Mouse (Mus musculus) adrenal gland, adult (tissue): ENCODE measurements at regions not wholly inside any gene's neighbourhood (a gene's known extent, or its start where the extent isn't known, plus 50 kb on each side); places are given as distances from the start of the nearest gene placed in this dataset.

Experiments
- DNase-seq, 2 experiments: peaks; one replicate each; pipeline ENCODE4 v3.0.0; 2022 to 2023; ENCODE audit warnings: low spot score in 1 of 2; ENCODE audit not compliant: inconsistent age in 2 of 2

- DNase-seq = no peak
Measured at GRCm38 (mm10) chr8:74555434-74555833, 317.5 kb upstream of the Isx start.

DNA sequence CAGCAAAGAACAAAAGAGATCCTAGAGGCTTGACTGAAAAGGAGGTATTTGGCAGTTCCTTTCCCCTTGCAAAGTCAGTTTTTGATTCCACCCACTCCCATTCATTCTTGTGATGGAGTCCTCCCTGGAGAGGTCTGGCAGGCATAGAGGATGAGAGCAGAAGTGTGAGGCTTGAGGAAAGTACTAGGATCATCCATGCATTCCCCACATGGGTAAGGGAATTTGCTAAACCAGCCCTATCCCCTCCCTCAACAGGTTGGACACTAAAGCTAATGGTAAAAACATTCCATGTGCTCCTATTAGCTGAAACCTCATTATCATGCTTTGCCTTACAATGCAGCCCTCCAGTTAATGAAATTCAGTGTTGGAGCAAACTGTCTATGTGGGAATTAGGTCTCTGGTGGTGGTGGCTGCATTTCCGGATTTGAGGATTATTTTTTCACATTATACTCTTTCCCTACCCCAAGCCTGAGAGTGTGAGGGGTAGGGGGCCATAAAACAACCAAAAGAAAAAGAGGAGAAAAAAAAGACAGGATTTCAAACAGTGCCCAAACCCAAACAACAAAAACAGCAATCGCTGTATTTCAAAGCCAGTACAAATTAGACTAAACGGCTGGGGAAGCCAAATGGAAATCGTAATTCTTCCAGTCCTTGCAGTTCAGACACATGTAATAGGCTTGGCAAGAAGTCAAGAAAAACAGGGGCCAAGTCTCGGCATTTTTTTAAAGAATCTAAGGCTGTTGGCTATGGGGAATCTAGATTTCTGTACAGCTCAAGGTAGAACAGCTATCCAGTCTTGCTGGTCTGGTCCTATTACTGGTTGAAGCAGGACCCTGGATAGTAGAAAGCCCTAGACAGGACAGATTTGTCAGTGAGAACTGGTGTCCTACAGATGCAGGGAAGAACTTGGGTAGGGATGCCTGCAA is 315.2 kb upstream of the Isx start:
- DNase-seq = peak in 1 of 2 experiments; percentile 65

GRCm38 (mm10) chr8:74561040-74561439 is 311.9 kb upstream of the Isx start:
- peak; percentile 15 to 29 for DNase-seq
